Mouse (Mus musculus) naive thymus-derived CD4-positive, alpha-beta T cell, adult 2 months (primary cell): Measurements from ENCODE around the gene Jsrp1.

Experiments used
- DNase-seq: peaks from one replicate; pipeline ENCODE4 v3.0.0-alpha.2; 2011; ENCODE audit warnings: low read depth

Jsrp1 gene

DNA sequence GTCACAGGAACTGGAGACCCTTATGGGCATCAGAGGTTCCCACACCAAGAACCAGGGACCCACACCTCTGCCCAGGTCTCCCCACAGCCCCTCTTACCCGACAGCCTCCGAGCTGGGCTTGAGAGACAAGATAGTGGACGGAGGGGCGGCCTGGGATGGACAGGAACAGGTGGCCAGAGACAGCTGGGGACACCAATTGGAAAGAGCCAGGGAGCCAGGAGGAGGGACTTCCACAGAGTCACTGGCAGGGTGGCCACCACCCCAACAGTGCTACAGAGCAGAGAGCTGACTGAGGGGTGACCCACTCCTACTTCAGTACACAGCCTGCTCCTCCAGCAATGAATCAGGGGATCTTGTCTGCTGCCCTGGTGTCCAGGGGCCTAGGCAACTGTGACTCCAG lies at the start of gene Jsrp1:
TSS of gene Jsrp1 (minus strand) at position 133 of the 400 bp plus-strand sequence.
- no peak for DNase-seq

GRCm38 (mm10) chr10:80862305-80862704 lies 49.0 kb upstream of the Jsrp1 start:
- DNase-seq, result no peak

GRCm38 (mm10) chr10:80858350-80858935 lies 45.1 kb upstream of the Jsrp1 start:
- DNase-seq, result no peak

GRCm38 (mm10) chr10:80857848-80858247 lies 44.5 kb upstream of the Jsrp1 start:
- no peak for DNase-seq

DNA sequence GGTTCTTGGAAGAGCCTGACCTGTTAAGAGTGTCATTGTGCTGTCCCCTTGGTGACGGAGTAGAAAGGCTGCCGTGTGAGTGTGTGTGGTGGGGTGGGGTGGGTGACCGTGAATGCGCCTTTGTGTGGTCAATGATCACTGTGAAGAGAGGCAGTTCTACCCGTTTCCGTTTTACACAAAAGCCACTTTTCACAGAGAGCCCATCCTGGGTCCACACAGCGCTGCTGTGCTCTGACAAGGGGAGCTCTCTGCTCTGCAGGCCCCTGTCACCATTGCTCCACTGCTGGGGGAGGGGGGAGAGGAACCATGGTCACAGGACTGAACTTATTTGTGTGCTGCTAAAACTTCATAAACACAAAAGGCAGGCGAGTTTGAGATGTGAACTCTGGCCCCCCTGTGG lies 44.1 kb upstream of the Jsrp1 start:
- no peak for DNase-seq

DNA sequence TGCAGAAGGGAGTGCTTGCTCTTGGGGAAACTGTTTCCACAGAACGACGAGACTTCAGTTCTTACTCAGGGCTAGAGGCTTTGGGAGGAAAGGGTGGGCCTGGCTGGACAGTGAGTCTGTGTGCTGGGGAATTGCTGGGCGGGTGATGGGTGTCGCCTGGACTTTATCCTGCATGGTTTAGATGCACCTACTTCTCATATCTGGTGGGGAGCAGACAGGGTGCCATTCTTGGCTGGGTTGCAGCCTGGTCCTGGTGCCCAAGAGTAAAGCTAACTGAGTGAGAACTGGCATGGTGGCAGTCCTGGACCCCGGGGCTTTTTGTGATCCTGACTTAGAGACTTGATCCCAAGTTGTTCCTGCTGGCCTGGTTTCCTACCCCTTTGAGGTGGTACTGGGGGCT lies 43.6 kb upstream of the Jsrp1 start:
- no peak for DNase-seq

- DNase-seq, result peak; percentile 36
Observed at GRCm38 (mm10) chr10:80856267-80856666, 43.0 kb upstream of the Jsrp1 start.

GRCm38 (mm10) chr10:80855749-80856073 lies 42.4 kb upstream of the Jsrp1 start:
- no peak for DNase-seq

GRCm38 (mm10) chr10:80854913-80855748 lies 41.8 kb upstream of the Jsrp1 start, which contains the start of the genes Lsm7 and Sppl2b:
Gene Lsm7 (minus strand): TSS chr10:80855209.
Gene Sppl2b (plus strand): TSS chr10:80855275.
- DNase-seq, result peak; percentile 98

GRCm38 (mm10) chr10:80848571-80848970 lies 35.3 kb upstream of the Jsrp1 start:
- DNase-seq, result peak; percentile 84

DNA sequence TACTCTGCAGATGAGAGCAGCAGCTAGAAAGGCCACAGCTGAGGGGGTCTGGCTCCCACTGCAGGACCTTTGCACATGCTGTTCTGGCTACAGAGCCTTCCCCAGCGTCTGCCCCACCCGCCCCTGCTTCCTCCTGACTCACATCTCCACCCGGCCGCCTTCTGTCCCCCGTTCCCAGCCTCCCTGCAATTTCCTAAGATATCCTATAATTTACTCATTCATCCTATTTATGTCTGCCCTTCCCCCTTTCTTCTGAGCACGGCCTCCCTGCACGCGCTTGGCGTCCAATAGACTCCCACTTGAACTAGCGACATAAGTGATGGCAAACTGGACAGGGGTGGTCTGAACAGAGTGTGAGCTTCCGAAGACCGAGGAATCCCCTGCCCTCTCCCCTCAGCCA lies 32.4 kb upstream of the Jsrp1 start:
- no peak for DNase-seq

DNA sequence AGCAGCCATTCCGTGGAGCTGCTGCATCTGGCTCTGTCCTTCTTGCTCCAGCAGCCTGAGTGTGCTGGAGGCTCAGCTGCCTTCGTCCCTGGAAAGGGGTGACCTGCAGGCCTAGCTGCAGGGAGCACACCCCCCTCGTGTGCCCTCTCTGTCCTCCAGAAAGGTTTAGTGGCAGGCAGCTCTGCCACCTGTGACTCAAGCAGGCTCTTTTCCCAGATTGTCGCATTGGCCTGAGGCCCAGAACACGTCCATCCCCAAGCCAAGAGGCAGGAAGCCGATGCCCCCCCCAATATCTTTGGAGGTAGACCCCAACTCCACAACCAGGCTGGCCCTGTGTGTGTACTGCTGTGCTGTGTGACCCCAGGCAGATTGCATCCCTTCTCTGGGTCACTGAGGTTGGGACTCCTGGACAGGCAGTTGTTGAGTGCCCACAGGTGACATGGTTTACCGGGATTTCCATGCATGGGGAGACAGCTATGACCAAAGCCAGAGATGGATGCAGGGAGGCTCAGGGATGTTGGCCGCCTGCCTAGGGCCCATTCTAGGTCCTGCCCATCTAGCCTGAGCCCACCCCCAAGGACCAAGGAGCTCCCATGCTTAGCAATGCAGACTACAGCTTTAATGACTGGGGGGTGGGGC lies 31.9 kb upstream of the Jsrp1 start:
- DNase-seq, result no peak

- DNase-seq, result no peak
Observed at GRCm38 (mm10) chr10:80843931-80844547, 30.7 kb upstream of the Jsrp1 start, which contains the start of gene Lingo3. Gene Lingo3 (minus strand): TSS chr10:80844039.

GRCm38 (mm10) chr10:80843087-80843930 lies 30.0 kb upstream of the Jsrp1 start:
- no peak for DNase-seq

DNA sequence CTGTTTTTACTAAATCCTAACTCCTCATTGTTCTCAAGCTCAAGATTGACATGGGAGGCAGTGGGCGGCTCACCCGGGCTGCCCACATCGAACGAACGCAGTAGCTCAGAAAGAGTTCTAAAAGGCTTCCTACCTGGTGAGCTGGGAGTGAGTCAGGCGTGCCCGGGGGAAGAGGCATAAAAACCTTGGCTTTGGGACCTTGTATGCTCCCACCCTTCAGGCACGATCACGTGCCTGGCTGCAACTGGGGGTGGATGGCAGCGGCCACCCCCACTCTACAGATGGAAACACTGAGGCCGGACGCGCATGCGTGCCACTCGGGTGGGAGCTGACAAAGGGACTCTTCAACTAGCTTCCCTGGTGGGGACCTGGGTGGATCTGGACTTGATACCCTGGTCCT lies 29.0 kb upstream of the Jsrp1 start:
- DNase-seq, result no peak

DNA sequence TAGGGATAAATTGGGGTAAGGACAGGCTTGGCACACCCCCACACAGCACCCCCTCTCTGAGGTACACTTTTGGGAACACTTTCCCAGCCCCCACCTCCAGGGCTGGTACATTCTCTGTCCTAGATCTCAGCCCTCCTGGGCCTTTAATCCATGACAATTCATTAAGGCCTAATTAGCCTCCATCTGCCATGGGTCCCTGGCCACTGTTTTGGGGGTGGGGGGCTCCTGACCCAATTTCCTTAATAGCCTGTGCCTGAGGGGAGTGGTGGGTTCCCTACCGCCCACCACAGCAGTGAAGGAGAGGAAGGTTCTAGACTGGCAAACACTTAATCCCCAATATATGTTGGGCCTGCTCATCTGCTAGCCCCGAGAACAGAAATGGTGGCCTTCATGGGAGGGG lies 28.4 kb upstream of the Jsrp1 start:
- no peak for DNase-seq

DNA sequence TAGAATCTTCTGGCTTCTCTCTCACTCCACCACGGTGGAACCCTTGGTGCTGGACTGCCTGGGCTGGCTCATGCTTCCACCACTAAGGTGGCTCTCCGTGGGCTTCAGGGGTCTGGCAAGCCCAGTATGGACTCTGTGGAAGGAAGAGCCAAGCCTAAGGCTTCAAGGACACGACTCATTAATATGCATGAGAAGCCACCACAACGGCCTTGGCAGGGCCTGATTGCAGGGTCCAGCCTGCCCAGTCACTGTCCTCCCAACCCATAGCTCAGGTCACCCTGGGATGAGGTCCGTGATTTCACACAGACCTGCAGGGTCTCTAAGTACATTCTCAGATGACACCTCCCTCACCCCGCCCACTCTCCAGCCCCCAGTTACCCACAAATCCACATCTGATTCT lies 26.6 kb upstream of the Jsrp1 start:
- no peak for DNase-seq

DNA sequence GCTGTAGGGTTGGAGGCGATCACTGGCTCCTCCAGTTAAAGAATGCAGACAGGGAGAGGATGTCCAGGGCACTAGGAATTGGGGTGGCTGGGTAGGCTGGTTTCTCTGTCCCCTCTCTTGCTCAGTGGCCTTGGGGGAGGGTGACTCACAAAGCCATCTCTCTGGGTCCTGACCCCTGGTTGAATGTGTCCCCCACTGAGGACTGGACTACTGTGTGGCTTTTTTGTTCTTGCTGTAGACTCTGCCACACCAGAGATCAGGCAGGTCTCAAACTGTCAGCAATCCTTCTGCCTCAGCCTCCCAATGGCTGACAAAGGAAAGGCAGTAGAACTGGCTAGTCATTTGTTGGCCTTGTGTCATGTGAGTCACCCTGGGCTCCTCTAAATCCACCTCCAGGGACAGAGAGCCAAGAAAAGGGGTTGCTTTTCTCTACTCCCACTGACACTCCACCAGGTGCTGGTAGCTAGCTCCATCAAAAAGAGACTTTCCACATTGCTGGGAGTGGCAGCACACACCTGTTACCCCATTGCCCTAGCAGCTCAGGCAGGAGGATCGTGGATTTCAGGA lies 25.1 kb upstream of the Jsrp1 start:
- no peak for DNase-seq

DNA sequence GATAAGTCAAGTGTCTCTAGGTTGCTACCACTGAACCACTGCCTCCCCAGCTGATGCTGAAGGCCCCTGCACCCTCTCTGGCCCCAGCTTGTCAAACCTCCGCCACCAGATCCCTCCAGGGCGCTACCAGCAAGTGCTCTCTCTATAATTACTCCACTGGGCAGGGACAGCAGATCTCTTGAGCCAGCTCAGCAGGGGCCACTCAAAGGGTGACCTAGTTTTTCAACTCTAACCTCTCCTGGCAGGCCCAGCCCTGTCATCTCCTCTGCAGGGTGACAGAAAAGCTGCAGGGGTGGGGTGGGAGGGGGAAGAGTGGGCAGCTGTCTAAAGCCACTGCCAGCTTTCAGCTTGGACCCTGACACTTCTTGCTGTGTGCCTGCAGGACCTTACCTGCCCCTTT lies 24.5 kb upstream of the Jsrp1 start:
- DNase-seq, result no peak

GRCm38 (mm10) chr10:80836949-80837379 lies 23.7 kb upstream of the Jsrp1 start:
- DNase-seq, result no peak

DNA sequence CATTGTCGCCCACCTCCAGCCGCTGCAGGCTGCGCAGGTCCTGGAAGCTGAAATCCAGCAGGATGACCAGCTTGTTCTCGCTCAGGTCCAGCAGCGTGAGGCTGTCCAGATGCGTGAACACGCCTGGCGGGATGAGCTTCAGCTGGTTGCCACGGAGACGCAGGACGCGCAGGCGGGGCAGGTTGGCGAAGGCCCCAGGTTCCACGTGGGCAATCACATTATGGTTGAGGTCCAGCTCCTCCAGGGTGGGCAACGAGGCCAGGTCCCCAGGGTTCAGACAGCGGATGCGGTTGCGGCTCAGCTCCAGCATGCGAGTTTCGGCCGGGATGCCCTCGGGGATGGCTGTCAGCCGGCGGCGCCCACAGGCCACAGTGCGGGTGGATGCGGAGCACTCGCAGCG lies 22.3 kb upstream of the Jsrp1 start:
- no peak for DNase-seq
